Mouse (Mus musculus) embryonic stem cell, embryonic (primary cell): ENCODE data around the gene Fgr.

ENCODE experiments used
- CTCF ChIA-PET, 4 experiments: fragments of 300-600 bp in 2 of 4; fragments of 350-600 bp in 2 of 4; sonication (Branson Sonifier 250); formaldehyde crosslinking; loops; one replicate each; lab custom pipeline; 2022; ENCODE audit warnings: inconsistent platforms in 2 of 4; lab: Charles Lee
- POLR2A ChIA-PET, 4 experiments: fragments of 300-600 bp in 2 of 4; fragments of 350-600 bp in 2 of 4; sonication (Branson Sonifier 250); formaldehyde crosslinking; loops; one replicate each; lab custom pipeline; 2022; ENCODE audit warnings: antibody characterized with exemption in 4 of 4, inconsistent platforms in 1 of 4; lab: Charles Lee

The Fgr gene

DNA sequence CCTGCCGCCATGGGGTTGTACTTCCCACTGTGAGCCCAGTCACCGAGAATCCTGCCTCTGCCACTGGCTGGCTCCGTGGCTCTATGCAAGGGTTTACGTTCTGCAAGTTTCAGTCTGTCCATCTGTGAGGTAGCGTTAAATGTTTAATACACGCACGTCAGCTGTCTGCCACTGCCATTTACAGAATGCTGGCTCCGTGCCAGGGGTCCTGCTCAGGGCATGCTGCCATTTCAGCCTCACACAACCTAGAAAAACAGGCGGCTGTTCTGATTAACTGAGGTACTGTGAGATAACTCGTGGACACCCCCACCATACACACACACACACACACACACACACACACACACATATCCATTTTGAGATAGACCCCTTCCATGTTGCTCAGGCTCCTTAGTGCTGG lies 29.0 kb downstream of the Fgr start:
- POLR2A ChIA-PET = interaction anchor here in 3 of 4 experiments (0.6 to 4.7 kb wide), 16 partner anchors 8 to 299 kb away, joined by 3 to 30 read pairs (median 4); no protein-coding TSS in a partner anchor
- CTCF ChIA-PET = interaction anchor here in 3 of 4 experiments (0.5 to 11.9 kb wide), 10 partner anchors 34 to 490 kb away, joined by 3 to 137 read pairs (median 4); no protein-coding TSS in a partner anchor

DNA sequence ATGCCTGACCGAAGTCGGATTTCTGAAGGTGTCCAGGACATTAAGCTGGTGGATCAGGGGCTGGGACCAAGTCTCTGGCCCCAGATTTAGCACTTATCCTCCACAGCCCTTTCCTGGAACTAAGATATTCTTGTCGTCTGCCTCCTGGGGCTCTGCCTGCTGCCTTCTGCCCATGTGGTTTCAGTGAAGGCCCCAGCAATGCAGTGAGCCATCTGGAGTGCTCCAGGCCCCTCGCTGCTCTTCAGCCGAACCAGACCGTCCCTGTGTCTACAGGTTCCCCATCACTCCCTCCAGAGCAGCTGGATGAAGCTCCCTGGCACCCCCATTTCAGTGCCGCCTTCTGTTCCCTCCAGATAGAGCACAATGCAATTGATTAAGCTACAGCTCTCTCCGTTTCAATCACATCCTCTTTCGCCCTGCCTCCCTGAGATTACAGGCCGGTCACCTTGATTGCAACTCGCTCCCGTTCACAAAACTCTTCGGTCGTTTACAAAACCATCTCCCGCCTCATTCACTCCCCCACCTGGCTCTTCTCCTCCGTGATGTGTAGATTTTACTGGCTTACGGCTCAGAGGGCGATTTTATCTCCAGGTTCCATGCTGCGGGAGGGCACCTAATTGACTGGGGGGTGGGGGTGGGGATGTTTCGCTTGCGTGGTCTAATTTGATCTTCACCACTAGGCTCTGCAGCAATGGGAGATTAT lies 29.6 kb downstream of the Fgr start:
- CTCF ChIA-PET = interaction anchor here (0.5 to 11.9 kb wide), 14 partner anchors 34 to 511 kb away, joined by 3 to 137 read pairs (median 4); no protein-coding TSS in a partner anchor
- POLR2A ChIA-PET = interaction anchor here (0.5 to 4.7 kb wide), 23 partner anchors 9 to 299 kb away, joined by 3 to 30 read pairs (median 3); no protein-coding TSS in a partner anchor

GRCm38 (mm10) chr4:133005233-133005632 lies 31.3 kb downstream of the Fgr start:
- ChIA-PET POLR2A (interaction anchor here in 3 of 4 experiments (0.5 to 4.7 kb wide), 11 partner anchors 10 to 162 kb away, joined by 3 to 30 read pairs (median 3); partner anchors contain the start of gene Ppp1r8 (in 2 of the 3)), CTCF (interaction anchor here (0.6 to 11.9 kb wide), 21 partner anchors 9 to 492 kb away, joined by 3 to 137 read pairs (median 4); no protein-coding TSS in a partner anchor)

- POLR2A ChIA-PET = interaction anchor here in 2 of 4 experiments (0.6 to 9.2 kb wide), 13 partner anchors 9 to 64 kb away, joined by 3 to 88 read pairs (median 3); no protein-coding TSS in a partner anchor
- CTCF ChIA-PET = interaction anchor here in 3 of 4 experiments (0.6 to 11.9 kb wide), 13 partner anchors 12 to 287 kb away, joined by 3 to 137 read pairs (median 4); no protein-coding TSS in a partner anchor
These were observed 32.1 kb downstream of the Fgr start for GRCm38 (mm10) chr4:133005885-133006451.

DNA sequence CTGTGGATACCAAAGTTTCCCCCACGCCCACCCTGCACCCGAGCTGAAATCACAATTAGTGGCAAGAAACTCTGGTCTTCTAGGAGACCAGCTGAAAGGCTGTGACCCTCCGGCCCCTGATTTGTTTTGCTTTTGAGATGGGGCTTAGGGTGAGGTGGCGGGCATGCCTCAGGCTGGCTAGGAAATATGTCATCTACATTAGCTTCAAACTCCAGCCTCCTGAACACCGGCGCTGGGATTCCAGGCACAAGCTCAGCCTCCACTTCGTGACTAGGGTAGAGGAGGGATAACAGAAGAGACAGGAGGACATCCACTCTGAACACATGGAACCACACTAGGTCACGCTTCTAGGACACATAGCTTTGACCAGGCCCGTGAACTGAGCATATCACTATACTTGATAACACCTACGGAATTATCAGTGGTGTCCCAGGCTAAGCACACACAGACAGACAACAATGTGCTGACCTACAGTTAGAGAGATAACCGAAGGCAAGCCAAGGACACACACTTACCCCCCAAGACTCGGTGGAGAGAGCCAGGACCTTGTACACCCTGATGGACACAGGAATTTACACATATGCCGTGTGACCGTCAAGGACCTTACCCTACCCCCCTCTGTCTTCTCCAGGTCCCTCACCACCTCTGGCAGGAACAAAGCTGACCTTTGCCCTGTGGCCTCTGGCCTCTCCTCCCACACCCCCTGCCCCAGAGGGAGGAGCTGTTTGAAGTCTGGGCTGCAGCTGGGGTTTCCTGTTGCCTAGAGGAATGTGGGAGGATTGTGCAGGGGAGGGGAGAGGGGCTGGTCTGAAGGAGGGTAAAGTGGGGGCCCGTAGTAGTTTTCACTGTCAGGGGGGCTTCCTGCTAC lies 33.9 kb downstream of the Fgr start:
- CTCF ChIA-PET = interaction anchor here (0.5 to 11.9 kb wide), 28 partner anchors 14 to 1317 kb away, joined by 3 to 137 read pairs (median 4); no protein-coding TSS in a partner anchor
- POLR2A ChIA-PET = interaction anchor here in 3 of 4 experiments (0.6 to 9.2 kb wide), 25 partner anchors 13 to 294 kb away, joined by 3 to 90 read pairs (median 3); partner anchors contain the start of gene Ppp1r8 (in 1 of the 3)

DNA sequence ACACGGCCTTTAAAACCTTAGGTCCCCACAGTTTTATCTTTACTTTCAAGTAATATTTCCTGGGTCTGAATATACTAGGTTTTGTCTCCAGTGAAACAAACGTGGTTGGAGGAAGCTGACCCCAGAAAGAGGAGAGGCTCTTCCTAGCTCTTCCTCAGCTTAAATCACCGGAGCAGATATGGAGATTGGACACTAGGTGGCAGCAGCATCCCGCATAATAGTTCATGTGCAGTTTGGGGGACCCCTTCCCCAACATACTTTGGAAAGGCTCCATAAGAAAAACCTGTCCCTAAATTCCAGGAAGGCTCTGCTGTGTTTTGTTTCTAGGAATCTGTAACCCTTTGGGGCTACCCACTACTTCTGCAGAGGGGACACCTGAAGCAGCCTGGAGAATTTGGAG lies 35.2 kb downstream of the Fgr start:
- ChIA-PET POLR2A (interaction anchor here (0.6 to 9.2 kb wide), 32 partner anchors 20 to 442 kb away, joined by 3 to 90 read pairs (median 3); partner anchors contain the start of genes Wdtc1 (in 2 of the 4) and Slc9a1 (in 1 of the 4)), CTCF (interaction anchor here (0.5 to 11.9 kb wide), 67 partner anchors 9 to 440 kb away, joined by 3 to 137 read pairs (median 4); partner anchors contain the start of genes Fgr (in 1 of the 4) and Wdtc1 (in 1 of the 4))

GRCm38 (mm10) chr4:133009676-133010075 lies 35.8 kb downstream of the Fgr start:
- ChIA-PET POLR2A (interaction anchor here (0.6 to 9.2 kb wide), 33 partner anchors 19 to 470 kb away, joined by 3 to 90 read pairs (median 4); partner anchors contain the start of genes Wdtc1 (in 2 of the 4), Slc9a1 (in 1 of the 4) and Tent5b (in 1 of the 4)), CTCF (interaction anchor here (0.6 to 11.9 kb wide), 38 partner anchors 8 to 1872 kb away, joined by 3 to 137 read pairs (median 4); no protein-coding TSS in a partner anchor)

DNA sequence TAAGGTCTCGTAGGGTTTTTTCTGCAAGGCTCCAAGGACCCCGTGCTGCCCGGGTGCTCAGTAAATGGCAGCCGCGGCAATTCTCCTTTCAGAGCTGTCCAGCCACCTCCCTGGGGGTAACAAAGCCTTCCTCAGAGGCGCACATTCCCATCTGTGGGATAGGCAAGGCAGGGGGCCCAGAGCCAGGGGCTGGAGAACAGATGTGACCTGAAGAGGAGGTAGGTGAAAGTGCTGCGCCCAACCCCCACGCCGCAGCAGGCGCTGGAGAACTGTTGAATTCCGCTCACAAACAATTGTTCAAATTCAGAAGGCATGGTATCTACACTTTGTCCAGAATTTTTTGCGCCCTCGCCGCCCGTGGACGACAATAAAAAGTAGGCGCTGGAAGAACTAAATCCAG lies 36.7 kb downstream of the Fgr start:
- ChIA-PET POLR2A (interaction anchor here in 3 of 4 experiments (0.6 to 9.2 kb wide), 20 partner anchors 18 to 1397 kb away, joined by 3 to 90 read pairs (median 6); partner anchors contain the start of gene Tent5b (in 1 of the 3)), CTCF (interaction anchor here (0.6 to 11.9 kb wide), 12 partner anchors 46 to 449 kb away, joined by 3 to 111 read pairs (median 6); no protein-coding TSS in a partner anchor)

- POLR2A ChIA-PET = interaction anchor here (0.5 to 9.2 kb wide), 47 partner anchors 11 to 1397 kb away, joined by 3 to 90 read pairs (median 4); partner anchors contain the start of genes Wdtc1 (in 3 of the 4) and Tent5b (in 1 of the 4)
- CTCF ChIA-PET = interaction anchor here (0.6 to 11.9 kb wide), 28 partner anchors 9 to 469 kb away, joined by 3 to 111 read pairs (median 3); partner anchors contain the start of gene Tent5b (in 1 of the 4)
These were observed 37.3 kb downstream of the Fgr start, which contains the start of gene Ahdc1 for GRCm38 (mm10) chr4:133011028-133011820. Gene Ahdc1, plus strand, starts transcription at chr4:133011260.

- ChIA-PET POLR2A (interaction anchor here (0.5 to 9.2 kb wide), 50 partner anchors 10 to 494 kb away, joined by 3 to 90 read pairs (median 4); partner anchors contain the start of gene Wdtc1 (in 3 of the 4)), CTCF (interaction anchor here (0.6 to 11.9 kb wide), 23 partner anchors 8 to 410 kb away, joined by 3 to 111 read pairs (median 3); no protein-coding TSS in a partner anchor)
These were observed 38.2 kb downstream of the Fgr start for GRCm38 (mm10) chr4:133011821-133012775.

DNA sequence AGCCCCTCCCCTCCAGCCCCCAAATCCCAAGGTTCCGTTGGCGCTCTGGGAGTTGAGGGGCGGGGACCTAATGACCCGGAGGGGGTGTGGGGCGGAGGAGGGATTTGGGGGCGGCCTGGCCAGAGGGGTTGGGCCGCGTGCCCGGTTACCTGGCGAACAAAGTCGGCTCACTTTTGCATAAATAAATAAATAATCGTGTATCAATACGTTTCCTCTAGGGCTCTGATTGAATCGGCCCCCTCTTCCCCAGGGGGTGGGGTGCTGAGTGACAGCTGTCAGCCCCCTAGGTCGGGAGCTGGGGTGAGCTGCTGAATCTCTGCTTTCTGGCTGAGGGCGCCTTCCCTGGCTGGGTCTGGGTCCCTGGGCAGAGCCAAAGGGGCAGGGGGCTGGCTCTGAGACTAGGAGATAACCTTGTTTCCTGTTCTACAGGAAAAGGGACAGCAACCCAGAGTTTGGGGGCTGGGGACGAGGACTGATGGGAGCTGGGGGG lies 38.9 kb downstream of the Fgr start:
- CTCF ChIA-PET = interaction anchor here in 2 of 4 experiments (0.7 to 1.5 kb wide), 5 partner anchors 44 to 278 kb away, joined by 3 to 8 read pairs (median 3); no protein-coding TSS in a partner anchor
- POLR2A ChIA-PET = interaction anchor here in 3 of 4 experiments (0.6 to 9.2 kb wide), 21 partner anchors 10 to 341 kb away, joined by 3 to 90 read pairs (median 4); partner anchors contain the start of gene Wdtc1 (in 2 of the 3)

DNA sequence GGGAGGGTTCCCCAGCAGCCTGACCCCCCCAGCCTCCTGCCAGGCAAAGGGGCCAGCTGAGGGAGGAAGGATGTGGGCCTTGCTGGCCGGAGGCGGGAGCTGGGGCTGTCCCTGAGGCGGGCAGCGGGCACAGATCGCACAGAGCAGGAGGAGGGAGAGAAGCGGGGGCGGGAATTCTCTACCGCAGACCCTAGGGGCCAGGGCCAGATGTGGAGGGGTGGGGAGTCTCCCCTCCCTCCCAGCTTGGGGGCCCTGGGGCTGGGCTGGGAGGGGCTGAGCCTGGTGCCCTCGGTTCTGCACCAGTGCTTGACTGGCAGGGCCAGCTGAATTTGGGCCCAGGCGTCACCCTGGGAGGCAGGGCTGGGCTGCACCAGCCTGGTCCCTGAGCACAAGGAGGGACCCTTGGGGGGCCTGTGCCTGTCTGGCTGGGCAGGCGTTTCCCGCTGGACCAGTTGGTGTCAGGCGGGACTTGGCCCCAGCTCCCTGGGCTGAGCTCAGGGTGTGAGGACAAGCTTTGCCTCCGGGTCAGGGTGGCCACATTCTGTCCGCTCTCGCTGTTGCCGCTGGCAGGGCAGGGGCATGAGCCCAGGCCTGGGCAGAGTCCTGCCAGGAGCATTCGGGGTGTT lies 39.5 kb downstream of the Fgr start:
- CTCF ChIA-PET = interaction anchor here in 2 of 4 experiments (0.7 to 1.5 kb wide), 5 partner anchors 43 to 656 kb away, joined by 3 to 8 read pairs (median 4); no protein-coding TSS in a partner anchor
- POLR2A ChIA-PET = interaction anchor here in 3 of 4 experiments (0.6 to 9.2 kb wide), 22 partner anchors 9 to 340 kb away, joined by 3 to 90 read pairs (median 4); partner anchors contain the start of gene Wdtc1 (in 2 of the 3)

GRCm38 (mm10) chr4:133014088-133014487 lies 40.2 kb downstream of the Fgr start:
- CTCF ChIA-PET = interaction anchor here in 2 of 4 experiments (0.6 to 1.1 kb wide), 4 partner anchors 69 to 1475 kb away, joined by 3 to 7 read pairs (median 6); no protein-coding TSS in a partner anchor
- POLR2A ChIA-PET = interaction anchor here in 3 of 4 experiments (0.6 to 9.2 kb wide), 18 partner anchors 8 to 330 kb away, joined by 3 to 90 read pairs (median 4); no protein-coding TSS in a partner anchor
